Mouse (Mus musculus) erythroblast, embryonic 14.5 days (primary cell): ENCODE results near the gene Il1rl1.

Experiments used
- GATA1 ChIP-seq: IDR thresholded peaks from 2 replicates; pipeline ENCODE4 v1.6.1; 2012; ENCODE audit warnings: low read length, inconsistent platforms, mixed read lengths
- TAL1 ChIP-seq: IDR thresholded peaks from 3 replicates; pipeline ENCODE4 v1.6.1; 2012; ENCODE audit warnings: low read length, inconsistent platforms, mixed read lengths

DNA sequence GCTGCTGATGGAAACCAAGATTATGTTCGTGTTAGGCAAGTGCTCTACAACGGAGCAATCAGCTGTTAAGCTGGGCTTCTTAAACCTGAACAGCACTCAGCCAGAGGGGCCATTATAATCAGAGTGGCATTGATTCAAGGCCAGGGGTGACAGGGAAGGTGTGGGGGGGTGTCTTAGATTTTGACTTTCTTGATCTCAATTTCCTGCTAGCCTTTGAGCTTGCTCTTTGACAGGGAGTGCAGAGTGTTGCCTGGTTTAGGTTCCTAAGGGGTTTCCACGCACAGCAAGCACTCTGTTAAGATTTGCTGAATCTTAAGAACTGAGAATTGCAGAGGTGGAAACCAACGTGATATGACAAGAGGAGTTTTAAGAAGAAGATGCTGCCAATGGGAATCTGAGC is 47.4 kb downstream of the Il1rl1 start:
- TF ChIP-seq GATA1 = no peak
- TF ChIP-seq TAL1 = no peak
